Mouse (Mus musculus) layer of hippocampus, adult 9-10 months (tissue): ENCODE results near the gene Anln.
"Not testable (repeated sequence)": the region's sequence is repeated elsewhere in the genome, so short reads cannot be mapped to it uniquely, and the experiment has no call there.

Experiments used
- DNase-seq: peaks from one replicate; pipeline ENCODE4 v3.0.0; 2022; ENCODE audit warnings: low spot score

Anln gene

DNA sequence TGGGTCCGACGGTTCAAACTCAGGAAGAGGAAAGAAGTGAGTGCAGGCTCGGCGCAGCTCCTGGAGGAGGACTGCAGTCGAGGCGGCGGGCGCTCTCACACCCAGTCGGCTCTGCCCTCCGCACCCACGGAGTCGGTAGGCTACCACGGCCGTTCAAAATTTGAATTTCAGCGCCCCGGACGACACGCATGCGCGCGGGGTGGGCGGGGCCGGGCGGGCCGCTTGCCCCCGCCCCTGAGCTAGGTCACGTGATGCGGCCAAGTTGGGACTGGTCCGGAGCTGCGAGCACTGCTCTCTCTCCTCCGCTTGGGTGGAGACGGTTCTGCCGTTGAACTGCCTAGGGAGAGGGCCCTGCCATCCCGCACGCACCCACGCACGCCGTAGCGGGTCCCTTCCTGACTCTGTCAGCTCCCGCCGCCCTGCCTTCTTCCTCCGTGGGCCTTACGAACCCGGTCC, at the start of gene Anln:
Gene Anln, minus strand, starts transcription at position 168 of the 456 bp plus-strand sequence.
- peak; percentile 52 for DNase-seq

GRCm38 (mm10) chr9:22434101-22434500, 45.1 kb upstream of the Anln start:
- no peak for DNase-seq

GRCm38 (mm10) chr9:22433221-22433620, 44.2 kb upstream of the Anln start:
- no peak for DNase-seq

DNA sequence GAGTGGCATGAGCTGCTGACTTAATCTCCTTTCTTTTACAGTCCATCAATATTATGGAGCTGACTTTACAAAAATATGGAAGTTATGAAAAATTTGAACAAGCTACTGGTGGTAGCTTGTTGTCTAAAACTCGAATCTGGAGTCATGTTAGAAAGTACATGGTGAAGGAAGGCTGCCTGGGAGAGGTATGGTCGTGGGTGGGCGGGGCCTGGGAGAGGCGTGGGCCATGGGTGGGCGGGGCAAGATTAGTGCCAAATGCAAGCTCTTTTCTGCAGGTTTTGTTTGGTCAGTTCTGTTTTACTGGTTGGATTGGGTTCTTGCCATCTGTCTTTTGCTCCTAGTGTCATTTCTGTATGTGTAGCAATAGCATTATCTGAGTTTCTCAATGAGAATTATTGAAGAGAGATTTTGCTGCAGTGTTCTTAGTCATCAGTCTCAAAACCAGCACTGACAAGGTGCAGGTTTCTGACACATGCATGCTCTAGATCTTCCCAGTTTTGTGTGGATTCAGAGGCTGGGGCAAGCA, 41.4 kb upstream of the Anln start:
- no peak for DNase-seq

- DNase-seq: no peak
Observed at GRCm38 (mm10) chr9:22429533-22430241, 40.7 kb upstream of the Anln start.

DNA sequence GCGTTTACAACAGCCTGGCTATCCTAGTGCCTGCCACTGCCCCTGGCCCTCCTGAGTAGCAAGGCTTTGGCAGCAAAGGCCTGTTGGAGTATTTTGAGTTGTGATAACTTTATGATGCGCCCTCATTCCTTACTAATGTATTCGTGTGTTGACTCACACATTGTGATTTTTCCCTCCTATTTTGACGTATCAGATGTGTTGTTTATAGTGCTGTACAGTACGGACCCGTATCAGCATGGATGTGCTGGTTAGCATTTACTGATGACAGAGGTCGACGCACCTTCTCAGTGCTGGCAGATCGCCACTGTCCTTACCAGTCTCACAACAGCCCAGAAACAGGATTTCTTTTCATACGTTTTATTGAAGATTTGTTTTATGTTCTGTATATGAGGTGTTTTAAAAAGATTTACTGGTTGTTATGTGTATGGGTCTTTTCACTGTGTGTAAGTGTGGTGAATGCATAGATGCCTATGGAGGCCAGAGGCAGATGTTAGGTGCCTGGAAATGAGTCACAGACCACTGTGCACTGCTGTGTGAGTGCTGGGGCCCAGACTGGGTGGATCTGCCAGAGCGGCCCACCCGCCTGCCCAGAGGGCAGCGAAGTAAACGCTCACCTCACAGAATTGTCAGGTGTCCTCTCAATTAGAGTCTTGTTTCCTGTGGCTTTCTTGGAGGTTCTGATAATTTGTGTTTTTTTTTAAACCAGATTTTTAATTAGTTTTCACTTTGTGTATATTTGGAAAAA, 39.9 kb upstream of the Anln start:
- DNase-seq: no peak

DNA sequence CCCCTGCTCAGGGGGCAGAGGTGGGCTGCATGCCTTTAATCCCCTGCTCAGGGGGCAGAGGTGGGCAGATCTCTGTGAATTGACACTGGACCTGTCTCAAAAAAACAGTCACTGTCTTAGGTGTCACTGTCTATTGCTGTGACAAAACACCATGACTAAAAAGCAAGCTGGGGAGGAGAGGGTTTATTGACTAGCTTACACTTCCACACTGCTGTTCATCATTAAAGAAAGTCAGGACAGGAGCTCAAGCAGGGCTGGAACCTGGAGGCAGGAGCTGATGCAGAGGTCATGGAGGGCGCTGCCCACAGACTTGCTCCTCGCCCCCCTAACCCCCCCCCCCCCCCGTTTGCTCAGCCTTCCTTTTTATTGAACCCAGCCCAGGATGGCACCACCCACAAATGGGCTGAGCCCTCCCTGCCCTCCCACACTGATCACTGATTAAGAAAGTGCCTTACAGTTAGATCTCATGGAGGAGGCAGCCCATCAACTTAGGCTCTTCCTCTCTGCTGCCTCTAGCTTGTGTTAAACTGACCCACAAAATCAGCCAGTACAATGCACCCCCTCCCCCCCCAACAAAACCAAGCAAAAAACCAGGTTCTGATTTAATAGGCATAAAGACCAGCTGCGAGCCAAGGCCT, 39.2 kb upstream of the Anln start:
- no peak for DNase-seq

DNA sequence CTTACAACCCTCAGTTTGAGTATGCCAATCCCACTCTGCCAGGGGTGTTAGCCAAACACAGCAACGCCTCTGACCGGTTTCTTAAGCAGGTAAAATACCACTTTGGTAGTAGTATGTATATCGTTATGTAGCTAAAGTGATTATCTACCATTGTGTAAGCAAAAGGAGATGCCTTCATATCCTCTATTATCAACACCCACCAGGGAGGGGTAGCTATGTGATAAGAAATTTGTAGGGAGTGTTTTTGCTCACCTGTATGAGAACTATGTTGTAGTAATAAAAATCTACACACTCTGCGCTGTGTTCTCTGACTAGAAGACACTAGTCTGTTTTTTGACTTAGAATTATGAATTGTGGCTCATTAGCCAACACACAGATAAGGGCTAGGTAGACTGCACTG, 35.7 kb upstream of the Anln start:
- DNase-seq: no peak

DNA sequence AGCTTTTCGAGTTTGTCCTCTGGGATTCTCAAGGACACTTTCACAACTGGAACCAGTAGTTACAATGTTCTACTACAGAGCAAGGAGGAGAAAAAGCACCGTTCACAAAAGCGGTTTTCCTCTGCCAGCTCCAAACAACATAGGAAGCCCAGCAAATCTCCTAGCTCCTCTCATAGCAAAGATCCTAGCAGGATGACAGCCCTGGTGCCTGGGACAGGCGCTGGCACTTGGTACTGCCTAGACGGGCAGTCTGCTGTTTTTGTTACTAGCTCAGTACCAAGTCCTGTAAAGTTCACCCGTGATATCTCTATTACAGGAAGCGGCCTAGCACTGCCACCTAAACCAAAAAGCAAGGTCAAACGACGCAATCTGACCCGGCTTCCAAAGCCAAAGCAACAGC, 35.2 kb upstream of the Anln start:
- no peak for DNase-seq

DNA sequence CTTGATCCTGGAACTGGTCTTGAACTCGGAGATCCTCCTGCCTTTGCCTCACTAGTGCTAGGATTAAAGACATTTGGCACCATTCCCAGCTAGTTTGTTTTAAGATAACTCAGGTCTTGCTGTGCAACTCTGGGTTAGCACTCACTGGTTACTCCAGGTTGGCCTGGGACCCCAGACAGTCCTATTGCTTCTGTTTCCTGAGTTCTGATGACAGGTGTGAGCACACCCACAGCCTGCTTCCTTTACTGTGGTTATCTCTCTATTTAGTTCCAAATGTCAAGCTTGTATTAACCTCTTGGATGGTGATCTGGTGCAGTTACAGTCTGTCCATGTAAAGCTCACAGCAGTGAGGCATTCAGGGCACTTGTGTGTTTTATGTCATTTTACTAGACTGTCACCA, 34.5 kb upstream of the Anln start:
- DNase-seq: no peak

GRCm38 (mm10) chr9:22422559-22422958, 33.6 kb upstream of the Anln start:
- no peak for DNase-seq

DNA sequence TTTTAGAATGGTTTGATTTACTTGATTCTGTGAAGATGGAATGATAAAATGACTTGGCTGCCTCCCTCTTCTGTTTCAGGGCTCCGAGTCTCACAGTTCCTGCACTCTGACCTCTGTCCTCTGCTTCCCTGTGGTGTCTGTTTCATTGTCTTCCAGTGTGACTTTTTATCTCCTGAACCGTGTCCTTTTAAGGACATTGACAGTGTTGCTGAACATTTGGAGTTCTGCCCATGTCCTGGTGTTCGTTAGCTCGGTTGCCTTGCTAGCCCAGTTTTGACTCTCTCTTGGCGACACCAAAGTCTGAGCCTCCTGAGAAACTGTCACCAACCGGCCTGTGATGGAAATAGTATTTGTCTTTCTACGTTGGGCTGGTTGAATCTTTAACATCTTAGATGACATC, 31.5 kb upstream of the Anln start:
- no peak for DNase-seq

DNA sequence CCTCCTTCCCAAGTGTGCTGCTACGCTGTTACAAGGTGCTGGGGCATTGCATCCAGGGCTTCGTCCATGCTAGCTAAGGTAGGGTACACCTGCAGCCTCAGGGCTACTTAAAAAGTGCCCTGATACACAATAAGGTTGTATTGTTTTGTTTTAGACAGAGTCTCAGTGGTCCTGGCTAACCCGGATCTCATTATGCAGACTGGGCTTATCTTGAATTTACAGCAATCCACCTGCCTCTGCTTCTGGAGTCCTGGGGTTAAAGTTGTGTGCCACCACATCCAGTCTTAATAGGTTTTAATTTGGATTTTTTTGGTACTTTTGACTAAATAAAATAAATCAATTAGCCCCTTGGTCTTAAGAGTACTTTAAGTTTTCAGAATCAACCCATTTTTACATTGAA, 30.9 kb upstream of the Anln start:
- DNase-seq: no peak

- DNase-seq: no peak
Observed at GRCm38 (mm10) chr9:22417547-22417946, 28.6 kb upstream of the Anln start.

DNA sequence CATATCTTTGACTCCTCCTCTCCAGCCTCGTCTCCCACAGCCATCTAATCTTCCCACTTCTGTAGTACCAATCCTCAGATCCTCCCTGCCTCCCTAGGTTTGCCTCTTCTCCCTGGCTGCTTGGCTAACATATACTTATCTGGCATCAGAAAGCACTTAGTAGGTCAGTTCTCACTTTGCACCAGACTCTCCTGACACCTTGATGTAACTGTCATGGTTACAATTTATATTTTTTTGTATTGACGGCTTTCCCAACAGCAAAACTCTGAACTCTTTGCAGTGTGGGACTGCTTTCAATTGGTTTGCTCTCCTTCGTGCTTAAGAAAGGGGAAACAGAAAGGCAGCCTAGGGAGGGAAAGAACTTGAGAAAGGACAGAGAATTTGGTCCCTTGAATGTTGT, 27.2 kb upstream of the Anln start:
- no peak for DNase-seq

DNA sequence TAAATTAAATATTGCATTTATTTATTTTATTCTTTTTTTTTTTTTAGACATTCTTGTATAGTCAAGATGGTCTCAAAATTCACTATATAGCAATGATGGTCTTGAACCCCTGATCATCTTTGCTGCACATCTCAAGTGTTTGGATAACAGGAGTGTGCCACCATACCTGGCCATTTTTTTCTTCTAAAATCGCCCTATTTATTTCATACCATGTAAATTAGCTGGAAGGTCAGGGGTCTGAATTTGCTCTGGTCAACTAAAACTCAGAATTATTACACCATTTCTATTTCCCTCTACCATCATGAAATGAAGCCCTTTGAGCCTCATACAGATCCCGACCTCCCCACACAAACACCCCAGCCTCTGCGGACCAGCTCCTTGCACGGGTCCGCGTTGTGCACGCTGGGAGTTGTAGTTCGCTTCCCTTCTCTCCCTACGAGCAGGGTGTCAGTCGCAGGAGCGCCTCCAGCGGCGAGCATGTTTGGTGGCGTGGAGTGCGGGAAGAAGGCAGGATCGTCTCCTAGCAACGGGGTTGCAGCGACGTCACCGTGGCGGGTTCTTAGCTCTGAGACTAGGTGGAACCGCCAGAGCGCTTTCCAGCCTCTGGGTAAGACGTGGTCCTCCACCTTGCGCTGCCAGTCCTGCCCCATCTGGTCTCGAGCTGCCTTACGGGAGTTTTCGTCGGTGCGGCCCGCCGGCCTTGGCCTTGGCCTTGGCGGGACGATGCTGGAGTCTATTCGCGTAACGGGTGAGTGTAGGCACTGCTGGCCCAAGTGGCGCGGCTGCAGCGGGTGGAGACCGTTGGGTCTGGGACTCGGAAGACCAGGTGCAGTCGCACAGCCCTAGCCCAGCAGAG, 22.2 kb upstream of the Anln start, which contains the start of gene 9530077C05Rik:
Gene 9530077C05Rik, plus strand, starts transcription at position 512 of the 856 bp plus-strand sequence.
- peak; percentile 97 for DNase-seq

DNA sequence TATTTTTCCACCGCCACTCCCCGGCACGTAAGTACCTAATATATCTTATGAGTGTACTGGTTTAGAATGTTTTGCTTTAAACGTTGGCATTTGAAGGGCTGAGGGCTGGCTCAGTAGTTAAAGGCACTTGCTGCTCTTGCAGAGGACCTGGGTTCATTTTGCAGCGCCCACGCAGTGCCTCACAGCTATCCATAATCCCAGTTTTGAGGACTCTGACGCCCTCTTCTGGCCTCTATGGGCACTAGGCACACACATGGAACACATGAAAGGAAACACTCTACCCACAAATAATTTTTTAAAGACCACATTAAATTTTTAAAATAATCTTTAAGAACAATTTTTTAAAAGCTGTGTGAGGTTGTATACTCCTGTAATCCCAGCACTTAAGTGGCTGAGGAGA, 20.5 kb upstream of the Anln start:
- DNase-seq: no peak

- not testable (repeated sequence) for DNase-seq
Observed at GRCm38 (mm10) chr9:22408344-22408743, 19.4 kb upstream of the Anln start.

- DNase-seq: not testable (repeated sequence)
Observed at GRCm38 (mm10) chr9:22407633-22408032, 18.6 kb upstream of the Anln start.

DNA sequence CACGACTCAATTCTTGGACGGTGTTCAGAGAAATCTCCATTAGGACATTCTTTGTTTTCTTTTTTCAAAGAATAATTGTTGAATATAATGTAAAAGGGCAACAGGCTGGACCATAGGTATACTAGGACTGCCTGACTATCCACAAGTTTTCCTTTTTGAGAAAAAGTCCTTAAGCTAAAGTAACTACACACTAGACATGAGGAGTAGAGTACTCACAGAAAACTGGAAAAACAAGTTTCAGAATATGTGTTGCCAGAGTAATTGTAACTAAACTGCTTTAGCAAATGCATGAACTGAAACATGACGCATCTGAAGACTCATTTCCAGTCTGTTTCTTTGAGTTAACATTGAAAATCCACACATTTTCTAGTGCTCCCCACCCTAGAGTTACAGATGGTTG, 16.4 kb upstream of the Anln start:
- no peak for DNase-seq

GRCm38 (mm10) chr9:22403501-22403900, 14.5 kb upstream of the Anln start:
- DNase-seq: not testable (repeated sequence)

DNA sequence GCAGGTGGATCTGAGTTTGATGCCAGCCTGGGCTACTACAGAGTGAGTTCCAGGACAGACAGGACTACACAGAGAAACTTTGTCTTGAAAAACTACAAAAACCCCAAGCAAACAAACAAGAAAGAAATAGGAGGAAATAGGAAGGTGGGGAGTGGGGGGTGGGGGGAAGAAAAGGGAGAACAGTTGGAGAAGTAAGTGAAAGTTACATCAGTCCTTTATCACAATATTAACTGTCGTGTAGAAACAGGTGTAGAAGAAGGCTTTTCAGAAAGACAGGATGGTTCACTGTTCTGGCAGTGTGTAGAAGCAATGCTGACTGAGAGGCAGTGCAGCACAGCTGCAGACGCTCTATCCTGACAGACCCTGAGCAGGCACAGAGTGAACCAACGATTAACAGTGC, 14.0 kb upstream of the Anln start:
- no peak for DNase-seq
